Mouse (Mus musculus) gastrocnemius, postnatal 25 days (tissue): ENCODE measurements at regions not wholly inside any gene's neighbourhood (a gene's known extent, or its start where the extent isn't known, plus 50 kb on each side); places are given as distances from the start of the nearest gene placed in this dataset.
"Not testable (repeated sequence)": the region's sequence is repeated elsewhere in the genome, so short reads cannot be mapped to it uniquely, and the experiment has no call there.

Experiments
- DNase-seq: peaks from one replicate; pipeline ENCODE4 v3.0.0; 2022

- DNase-seq = no peak
These were observed 428.4 kb downstream of the Bmper start for GRCm38 (mm10) chr9:23651300-23651699.

- DNase-seq = no peak
These were observed 430.2 kb downstream of the Bmper start for GRCm38 (mm10) chr9:23653086-23653485.

GRCm38 (mm10) chr9:23654777-23655176 is 431.9 kb downstream of the Bmper start:
- DNase-seq = no peak

GRCm38 (mm10) chr9:23665960-23666359 is 431.8 kb upstream of the Npsr1 start:
- DNase-seq = no peak

GRCm38 (mm10) chr9:23669230-23669629 is 428.6 kb upstream of the Npsr1 start:
- DNase-seq = no peak

- DNase-seq = peak; percentile 7
These were observed 427.2 kb upstream of the Npsr1 start for GRCm38 (mm10) chr9:23670642-23671041.

- no peak for DNase-seq
These were observed 424.4 kb upstream of the Npsr1 start for GRCm38 (mm10) chr9:23673347-23673860.

GRCm38 (mm10) chr9:23674833-23675232 is 423.0 kb upstream of the Npsr1 start:
- DNase-seq = no peak

- no peak for DNase-seq
These were observed 408.3 kb upstream of the Npsr1 start for GRCm38 (mm10) chr9:23689456-23689855.

GRCm38 (mm10) chr9:23692768-23693441 is 404.9 kb upstream of the Npsr1 start:
- no peak for DNase-seq

- no peak for DNase-seq
These were observed 404.4 kb upstream of the Npsr1 start for GRCm38 (mm10) chr9:23693442-23693829.

- DNase-seq = no peak
These were observed 403.3 kb upstream of the Npsr1 start for GRCm38 (mm10) chr9:23694481-23694880.

- DNase-seq = no peak
These were observed 397.2 kb upstream of the Npsr1 start for GRCm38 (mm10) chr9:23700567-23700966.

GRCm38 (mm10) chr9:23717584-23717983 is 380.2 kb upstream of the Npsr1 start:
- DNase-seq = not testable (repeated sequence)

GRCm38 (mm10) chr9:23728816-23729215 is 369.0 kb upstream of the Npsr1 start:
- no peak for DNase-seq

- DNase-seq = no peak
These were observed 345.3 kb upstream of the Npsr1 start for GRCm38 (mm10) chr9:23752478-23752877.

- no peak for DNase-seq
These were observed 311.1 kb upstream of the Npsr1 start for GRCm38 (mm10) chr9:23786660-23787059.
